Mouse (Mus musculus) embryonic fibroblast, embryonic 13.5 days (primary cell): ENCODE results near the gene Necab3.

Source experiments
- CTCF ChIP-seq: IDR thresholded peaks from 2 replicates; pipeline ENCODE4 v1.5.1; 2011; ENCODE audit warnings: mild to moderate bottlenecking, control low read depth, low read length, moderate library complexity, borderline replicate concordance; ENCODE audit not compliant: insufficient read depth
- POLR2A ChIP-seq: IDR thresholded peaks from 2 replicates; pipeline ENCODE4 v1.6.1; 2011; ENCODE audit warnings: low read depth, mild to moderate bottlenecking, control low read depth, low read length, moderate library complexity

GRCm38 (mm10) chr2:154510141-154510540, 48.5 kb downstream of the Necab3 start:
- TF ChIP-seq CTCF = no peak
- no peak for TF ChIP-seq POLR2A
